Mouse (Mus musculus) heart, adult 18-20 months (tissue): ENCODE measurements at regions not wholly inside any gene's neighbourhood (a gene's known extent, or its start where the extent isn't known, plus 50 kb on each side); places are given as distances from the start of the nearest gene placed in this dataset.
"Not testable (repeated sequence)": the region's sequence is repeated elsewhere in the genome, so short reads cannot be mapped to it uniquely, and the experiment has no call there.

Experiments
- DNase-seq, 2 experiments: peaks; one replicate each; pipeline ENCODE4 v3.0.0; 2021 to 2022; ENCODE audit warnings: mixed read lengths in 1 of 2

GRCm38 (mm10) chr16:73647201-73647782, 764.3 kb downstream of the Robo2 start:
- DNase-seq, result peak; percentile 72 to 75

DNA sequence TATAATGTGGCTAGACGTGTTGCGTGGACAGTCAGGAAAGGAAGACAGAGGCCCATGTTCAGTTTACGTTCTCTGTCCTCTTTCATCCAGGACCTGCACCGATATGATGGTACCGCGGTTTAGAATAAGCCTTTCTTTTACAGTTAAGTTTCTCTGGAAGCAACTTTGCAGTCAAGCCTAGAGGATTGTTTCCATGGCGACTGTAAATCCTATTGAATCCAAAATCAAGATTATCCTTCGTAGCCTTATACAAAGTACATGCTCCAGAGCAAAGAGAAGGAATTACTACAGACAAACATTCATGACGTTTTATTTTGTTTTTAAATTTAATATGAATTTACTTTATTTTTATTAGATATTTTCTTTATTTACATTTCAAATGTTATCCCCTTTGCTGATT, 798.6 kb downstream of the Robo2 start:
- DNase-seq, result no peak

- peak in 1 of 2 experiments; percentile 7 for DNase-seq
Observed at GRCm38 (mm10) chr16:73591421-73591820, 820.2 kb downstream of the Robo2 start.

DNA sequence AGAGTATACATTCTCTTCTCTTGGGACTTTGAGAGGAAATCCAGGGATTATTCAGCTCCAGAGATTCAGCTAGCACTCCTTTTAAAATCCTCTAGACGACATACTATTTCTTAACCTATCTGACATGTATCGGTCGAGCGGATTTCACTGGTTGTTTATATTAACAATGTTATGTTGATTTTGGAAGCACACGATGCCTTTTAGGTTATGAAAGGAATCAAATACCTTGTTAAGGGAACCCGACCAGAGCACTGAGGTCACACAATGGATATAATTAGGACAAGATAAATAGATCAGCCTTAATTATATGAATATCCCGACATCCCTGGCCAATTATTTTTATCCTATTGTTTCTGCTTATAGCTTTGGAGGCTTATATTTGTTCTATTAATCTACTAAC, 850.4 kb downstream of the Robo2 start:
- no peak for DNase-seq

GRCm38 (mm10) chr16:73556940-73557339, 854.7 kb downstream of the Robo2 start:
- DNase-seq, result no peak

- no peak for DNase-seq
Observed at GRCm38 (mm10) chr16:73543651-73544050, 868.0 kb downstream of the Robo2 start.

DNA sequence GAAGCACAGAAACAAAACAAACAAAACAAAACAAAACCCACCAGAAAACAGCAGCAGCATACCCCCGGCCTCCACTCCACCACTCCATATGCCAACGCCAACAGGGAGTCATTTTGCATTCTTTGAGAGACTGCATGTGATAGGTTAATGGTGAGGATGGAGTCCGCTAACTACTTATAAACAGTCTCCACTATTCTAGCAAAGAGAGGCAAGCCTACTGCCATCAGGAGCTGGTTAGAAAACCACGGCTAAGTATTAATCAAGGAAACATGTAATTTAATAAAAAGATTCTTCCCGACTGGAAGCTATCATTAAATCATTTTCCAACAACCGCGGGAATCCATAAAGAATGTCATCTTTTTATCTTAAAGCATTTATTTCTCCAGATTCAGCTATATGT, 873.6 kb downstream of the Robo2 start:
- no peak for DNase-seq

DNA sequence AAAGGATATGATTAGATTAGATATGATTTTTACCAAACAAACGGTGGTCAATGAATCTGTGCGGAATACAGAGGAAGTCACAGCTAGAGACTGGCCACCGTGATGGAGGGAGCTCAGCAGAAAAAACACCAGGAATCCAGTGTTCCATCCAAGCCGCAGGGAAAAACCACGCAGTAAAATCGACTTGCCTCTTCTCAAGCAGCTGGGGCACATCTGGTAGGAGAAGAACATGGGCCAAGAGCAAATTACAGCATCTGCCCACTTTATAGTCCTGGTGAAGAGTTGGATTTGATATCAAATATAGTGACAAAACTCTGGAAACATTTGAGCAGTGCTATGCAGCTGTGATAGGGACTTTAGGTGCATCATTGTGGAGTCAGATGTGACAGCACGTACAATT, 874.1 kb downstream of the Robo2 start:
- DNase-seq, result no peak

DNA sequence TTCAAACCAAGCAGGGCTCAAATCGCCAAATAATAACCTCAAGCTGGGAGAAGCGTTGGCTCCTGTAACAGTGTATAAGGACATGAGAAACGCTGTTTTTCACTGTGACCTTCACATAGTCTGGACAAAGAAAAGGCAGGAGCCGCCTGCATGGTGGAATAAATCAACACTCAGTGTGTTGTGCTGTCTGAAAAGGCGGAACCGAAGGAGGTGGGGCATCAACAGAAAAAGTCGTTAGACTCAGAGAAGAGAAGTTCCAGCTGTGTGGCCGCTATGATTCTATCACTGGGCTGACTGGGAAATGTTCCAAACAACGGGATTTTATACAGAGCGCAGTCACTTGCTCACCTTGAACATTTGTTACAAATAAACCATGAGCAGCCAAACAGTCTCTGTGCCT, 881.4 kb downstream of the Robo2 start:
- no peak for DNase-seq

DNA sequence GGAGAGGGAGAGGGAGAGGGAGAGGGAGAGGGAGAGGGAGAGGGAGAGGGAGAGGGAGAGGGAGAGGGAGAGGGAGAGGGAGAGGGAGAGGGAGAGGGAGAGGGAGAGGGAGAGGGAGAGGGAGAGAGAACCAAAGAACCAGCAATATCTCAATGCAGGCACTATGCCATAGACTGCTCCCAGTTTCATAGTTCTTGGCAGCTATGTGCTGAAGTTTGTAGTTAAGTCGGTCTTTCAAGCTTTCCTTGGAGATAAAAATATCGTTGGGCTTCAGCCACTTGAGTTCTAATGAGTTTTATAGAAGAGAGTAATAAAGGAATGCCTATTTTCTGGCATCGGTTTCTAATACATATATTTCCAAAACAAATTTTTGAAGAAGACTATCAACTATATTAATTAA, 888.7 kb downstream of the Robo2 start:
- DNase-seq, result not testable (repeated sequence)

GRCm38 (mm10) chr16:73504759-73505158, 906.9 kb downstream of the Robo2 start:
- no peak for DNase-seq

GRCm38 (mm10) chr16:73498636-73499208, 912.9 kb downstream of the Robo2 start:
- no peak for DNase-seq

GRCm38 (mm10) chr16:73483214-73483856, 928.3 kb downstream of the Robo2 start:
- DNase-seq, result no peak

- DNase-seq, result peak; percentile 36 to 65
Observed at GRCm38 (mm10) chr16:73482176-73482575, 929.4 kb downstream of the Robo2 start.

- no peak for DNase-seq
Observed at GRCm38 (mm10) chr16:73473502-73473901, 938.1 kb downstream of the Robo2 start.

- peak; percentile 31 to 33 for DNase-seq
Observed at GRCm38 (mm10) chr16:73471547-73471946, 940.1 kb downstream of the Robo2 start.

DNA sequence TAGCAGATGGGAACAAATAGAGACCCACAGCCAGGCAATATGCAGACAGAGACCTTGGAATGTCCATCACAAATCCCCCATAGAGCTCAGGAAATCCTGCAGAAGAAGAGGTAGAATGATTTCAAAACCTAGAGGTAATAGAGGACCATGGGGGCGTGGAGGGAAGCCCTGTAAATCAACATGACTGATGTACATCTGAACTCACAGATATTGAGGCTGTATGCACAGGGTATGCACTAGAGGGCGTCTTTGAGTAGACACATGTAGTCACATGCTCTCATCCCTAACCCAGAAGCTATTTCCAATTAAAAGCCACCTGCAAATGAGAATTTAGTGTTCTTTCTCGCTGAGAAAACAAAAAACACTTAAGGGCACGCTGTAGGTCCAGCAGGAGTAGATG, 941.1 kb downstream of the Robo2 start:
- DNase-seq, result no peak

- DNase-seq, result no peak
Observed at GRCm38 (mm10) chr16:73466296-73466695, 945.3 kb downstream of the Robo2 start.

DNA sequence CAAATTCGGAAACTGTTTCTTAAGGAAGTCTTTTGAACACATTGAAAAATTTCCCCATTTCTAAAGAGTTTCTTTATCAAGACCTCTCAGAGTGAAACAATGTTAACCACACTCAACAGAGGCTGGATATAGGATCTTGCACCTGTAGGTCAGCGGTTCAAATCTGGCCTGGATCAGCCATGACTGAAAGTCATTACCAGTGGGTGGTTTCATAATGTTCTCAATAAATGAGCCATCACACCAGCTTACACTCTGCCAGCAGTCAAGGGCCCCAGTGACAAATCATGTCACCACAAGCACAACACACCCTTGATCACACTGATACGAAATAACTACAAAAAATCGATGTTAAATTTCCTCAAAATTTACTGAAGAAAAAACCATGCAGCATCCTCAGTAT, 949.1 kb downstream of the Robo2 start:
- no peak for DNase-seq

DNA sequence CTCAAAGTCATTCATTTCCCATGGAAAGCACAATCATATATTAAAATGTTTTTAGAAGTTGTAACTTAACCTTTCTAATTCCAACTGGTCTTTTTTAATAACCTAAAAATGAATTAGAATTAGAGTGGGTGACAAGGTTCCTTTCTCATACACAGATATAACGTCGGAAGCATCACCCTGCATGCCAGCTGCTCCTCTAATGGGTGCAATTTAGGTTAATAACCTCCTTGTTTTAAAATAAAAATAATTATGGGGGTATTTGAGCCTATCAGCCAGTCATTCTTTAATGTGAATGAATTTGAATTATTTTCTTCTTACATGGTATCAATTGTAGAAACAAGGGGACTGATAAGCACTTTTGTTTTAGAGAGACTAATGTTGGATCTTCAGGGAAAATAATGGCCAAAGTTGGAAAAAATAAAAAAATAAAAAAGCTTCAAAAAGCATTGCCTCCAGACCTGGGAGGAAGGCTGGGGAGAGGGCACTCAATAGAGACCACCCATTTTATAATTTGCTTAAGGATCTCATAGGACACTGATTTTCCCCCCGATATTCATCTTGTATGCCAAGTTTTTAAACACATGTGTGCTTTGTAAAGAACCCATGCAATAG, 960.9 kb downstream of the Robo2 start:
- no peak for DNase-seq

DNA sequence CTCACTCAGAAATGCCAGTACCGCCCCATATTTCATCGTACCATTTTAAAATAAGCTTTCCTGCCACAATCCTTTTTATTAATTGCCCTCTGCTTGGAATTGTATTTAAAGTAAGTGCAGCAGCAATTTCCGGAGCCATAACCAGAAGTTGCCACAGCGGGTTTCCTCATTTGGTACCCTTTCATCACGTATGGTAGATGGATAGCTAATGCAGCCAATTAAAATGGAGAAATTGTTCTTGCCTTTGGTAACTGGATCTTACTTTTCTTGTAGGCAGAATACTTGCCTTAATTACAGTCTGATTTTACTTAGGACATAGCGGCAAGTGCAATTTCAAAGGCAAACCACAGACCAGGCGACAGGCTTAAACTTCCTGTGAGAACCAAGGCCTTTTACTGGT, 961.8 kb downstream of the Robo2 start:
- no peak for DNase-seq

DNA sequence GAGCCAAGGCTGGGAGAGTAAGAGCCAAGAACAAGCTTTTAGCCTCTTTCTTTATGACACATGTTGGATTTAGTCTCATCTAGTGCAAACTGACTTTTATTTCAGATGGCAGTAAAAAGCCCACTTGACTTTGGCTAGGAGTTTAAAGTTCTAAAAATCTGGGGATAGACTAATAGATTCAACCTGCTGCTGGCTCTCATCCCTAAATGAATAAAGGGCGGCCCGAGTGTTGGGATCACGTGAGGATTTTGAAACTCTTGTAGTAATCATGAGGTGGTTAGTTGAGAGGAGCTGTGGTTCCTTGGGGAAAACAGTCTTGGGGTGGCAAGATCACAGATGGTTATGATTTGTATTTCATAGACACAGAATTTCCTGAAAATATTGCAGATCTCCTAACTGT, 975.9 kb downstream of the Robo2 start:
- no peak for DNase-seq

GRCm38 (mm10) chr16:73424851-73425250, 986.8 kb downstream of the Robo2 start:
- peak; percentile 1 to 9 for DNase-seq

- DNase-seq, result no peak
Observed at GRCm38 (mm10) chr16:73424311-73424710, 987.3 kb downstream of the Robo2 start.
